ENCODE assay signal across 8 mouse cellular contexts in the genomic region with DNA sequence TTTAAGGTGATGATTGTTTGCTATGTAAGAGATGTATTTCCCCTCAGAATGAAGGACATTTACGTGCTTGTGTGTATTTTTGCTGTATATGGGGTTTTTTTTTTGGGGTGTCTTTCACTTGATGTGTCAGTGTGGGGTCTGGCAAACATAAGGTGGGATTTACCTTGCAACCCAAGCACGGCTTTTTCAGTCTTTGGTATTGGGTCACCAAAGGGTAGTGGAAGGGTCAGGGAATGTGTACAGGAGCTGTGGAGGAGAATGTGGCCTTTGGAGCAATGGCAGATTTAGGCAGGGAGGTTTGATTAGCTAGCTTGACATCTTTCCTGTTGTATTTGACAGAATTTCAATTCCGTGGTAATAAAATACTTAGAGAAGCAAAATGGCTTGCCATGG. TPM values are rescaled to one million over a fixed set of nuclear protein-coding genes. Genes with fewer than 3 reads are reported as not detected.
DNase-seq lines count a peak whose midpoint lies in the region; ATAC-seq and TF ChIP-seq lines count a peak whose summit lies in the region.

No protein-coding gene starts in this region.

- ATAC-seq in cerebellum, adult (ENCODE audit: insufficient number of reproducible peaks, low FRiP score, low TSS enrichment): no peak
- ATAC-seq in lung, embryonic 16.5 days (ENCODE audit: low read depth): no peak
- ATAC-seq in limb, embryonic 11.5 days (ENCODE audit: insufficient number of reproducible peaks, low FRiP score, low TSS enrichment, low read depth): no peak
- ATAC-seq in stomach, embryonic 14.5 days (ENCODE audit: insufficient number of reproducible peaks, insufficient read depth, low FRiP score, low read depth): no peak

- peak overlapping the region; percentile 54 for H3K9ac ChIP-seq in lung, embryonic 16.5 days (ENCODE audit: low read length)
- H3K9ac ChIP-seq in limb, embryonic 11.5 days (ENCODE audit: low read length): no peak overlapping the region; the same call in 1 of the 2 replicates
- no peak overlapping the region; the same call in 1 of the 2 replicates for H3K9ac ChIP-seq in stomach, embryonic 14.5 days (replicated peaks; ENCODE audit: low read depth, low read length)

- peak overlapping the region; percentile 46 for H3K4me2 ChIP-seq in lung, embryonic 16.5 days (ENCODE audit: low read depth, low read length)
- peak overlapping the region; percentile 55 for H3K4me2 ChIP-seq in limb, embryonic 11.5 days (ENCODE audit: low read depth, severe bottlenecking)
- peak overlapping the region; percentile 48 for H3K4me2 ChIP-seq in stomach, embryonic 14.5 days (replicated peaks; ENCODE audit: low read depth, low read length)

- H3K4me3 ChIP-seq in cerebellum, adult 2 months (replicated peaks; ENCODE audit: insufficient read depth, low read depth, low read length): peak overlapping the region; percentile 58
- peak overlapping the region; percentile 49 for H3K4me3 ChIP-seq in lung, embryonic 16.5 days (ENCODE audit: low read length)
- peak overlapping the region; percentile 24 for H3K4me3 ChIP-seq in limb, embryonic 11.5 days (ENCODE audit: low read depth, low read length)
- H3K4me3 ChIP-seq in stomach, embryonic 14.5 days (ENCODE audit: low read depth, low read length): peak overlapping the region; percentile 34

- peak overlapping the region; percentile 85; the same call in 1 of the 2 replicates for H3K27ac ChIP-seq in cerebellum, adult 2 months (ENCODE audit: insufficient read depth, low read length)
- H3K27ac ChIP-seq in lung, embryonic 16.5 days (ENCODE audit: low read length): peak overlapping the region; percentile 87; the same call in 1 of the 2 replicates
- no peak overlapping the region for H3K27ac ChIP-seq in limb, embryonic 11.5 days (replicated peaks; ENCODE audit: low read depth, low read length)
- peak overlapping the region; percentile 5; the same call in 1 of the 2 replicates for H3K27ac ChIP-seq in stomach, embryonic 14.5 days (ENCODE audit: low read length)

- no peak for TF ChIP-seq CTCF in cerebellum, adult 2 months (IDR thresholded peaks at IDR 0.05; ENCODE audit: borderline replicate concordance, insufficient read depth, low read depth, low read length)

- DNase-seq in cerebellum, adult 2 months: peak; percentile 45 to 57
- no peak for DNase-seq in lung, postnatal 14 days
- no peak for DNase-seq in limb, embryonic 11.5 days (ENCODE audit: low spot score)
- DNase-seq in spleen, adult 18-20 months: no peak
- no peak for DNase-seq in spleen, adult 12 weeks (ENCODE audit: low spot score)

- under 1% methylated on average over 3 of the region's 3 CpGs for WGBS in cerebellum, adult 2 months
- 52% methylated on average over 3 of the region's 3 CpGs for WGBS in lung, embryonic 16.5 days
- 33% methylated on average over 3 of the region's 3 CpGs for WGBS in limb, embryonic 11.5 days
- WGBS in stomach, embryonic 14.5 days: 33% methylated on average over 3 of the region's 3 CpGs

- no peaks in the 10 kb centered on the region for H3K9me3 ChIP-seq in lung, embryonic 16.5 days (ENCODE audit: control insufficient read depth, low read length)
- no peaks in the 10 kb centered on the region for H3K9me3 ChIP-seq in limb, embryonic 11.5 days (ENCODE audit: control insufficient read depth, low read length)
- H3K9me3 ChIP-seq in stomach, embryonic 14.5 days (ENCODE audit: control insufficient read depth, low read depth, low read length): no peaks in the 10 kb centered on the region

- TF ChIP-seq POLR2A in cerebellum, adult 2 months (IDR thresholded peaks at IDR 0.05; ENCODE audit: borderline replicate concordance, insufficient read depth, low read length): no peak

- H3K36me3 ChIP-seq in lung, embryonic 16.5 days (ENCODE audit: control insufficient read depth, insufficient read depth, low read length): no peaks in the 10 kb centered on the region
- no peaks in the 10 kb centered on the region for H3K36me3 ChIP-seq in limb, embryonic 11.5 days (ENCODE audit: control insufficient read depth, insufficient read depth, low read length)
- H3K36me3 ChIP-seq in stomach, embryonic 14.5 days (ENCODE audit: control insufficient read depth, insufficient read depth, low read length): no peaks in the 10 kb centered on the region

- H3K4me1 ChIP-seq in cerebellum, adult 2 months (ENCODE audit: control insufficient read depth, insufficient read depth, low read length): peaks cover 3% of the 10 kb centered on the region
- H3K4me1 ChIP-seq in lung, embryonic 16.5 days (replicated peaks; ENCODE audit: control insufficient read depth, insufficient read depth, low read length): peaks cover 15% of the 10 kb centered on the region
- H3K4me1 ChIP-seq in limb, embryonic 11.5 days (ENCODE audit: control insufficient read depth, insufficient read depth, low read length): peaks cover 15% of the 10 kb centered on the region
- H3K4me1 ChIP-seq in stomach, embryonic 14.5 days (ENCODE audit: control insufficient read depth, insufficient read depth, low read length): 0 out of 2 replicates have a peak, but pooled peaks cover 5% of the 10 kb centered on the region

- H3K27me3 ChIP-seq in cerebellum, adult 2 months (ENCODE audit: control insufficient read depth, insufficient read depth, low read length): no peaks in the 10 kb centered on the region
- H3K27me3 ChIP-seq in lung, embryonic 16.5 days (ENCODE audit: control insufficient read depth, insufficient read depth, low read depth, low read length): no peaks in the 10 kb centered on the region
- no peaks in the 10 kb centered on the region for H3K27me3 ChIP-seq in limb, embryonic 11.5 days (ENCODE audit: control insufficient read depth, insufficient read depth, low read length)
- no peaks in the 10 kb centered on the region for H3K27me3 ChIP-seq in stomach, embryonic 14.5 days (ENCODE audit: control insufficient read depth, insufficient read depth, low read length)

RNA-seq across cellular contexts. Expression of gene Clasp2, which starts 52.2 kb away (rescaled TPM):
- polyA plus RNA-seq in cerebellum, adult 2 months (2012; rRNA removed): 145 and 149 TPM in 2 replicates
- polyA plus RNA-seq in lung, embryonic 16.5 days (2015; fragmentation: Nextera tagmentation; extraction: Ambion mirVana): 23.0 and 24.4 TPM in 2 replicates
- 29.6 and 34.5 TPM in 2 replicates for polyA plus RNA-seq in limb, embryonic 11.5 days (2014; fragmentation: Nextera tagmentation; extraction: Ambion mirVana)
- 34.6 and 34.8 TPM in 2 replicates for polyA plus RNA-seq in stomach, embryonic 14.5 days (2014; fragmentation: Nextera tagmentation; extraction: Ambion mirVana)

Comparison
In these comparisons a context has a peak if more than half of its experiments do, and no peak if none do; other contexts are left out.
1. DNase-seq: peak in cerebellum, adult 2 months (2 of 2); none in lung, postnatal 14 days (single experiment), limb, embryonic 11.5 days (single experiment), spleen, adult 18-20 months (0 of 2) and spleen, adult 12 weeks (single experiment).
2. Peak in every context shown above with its lines, with median percentiles within 50 percentile points of each other: H3K4me3 ChIP-seq and H3K4me2 ChIP-seq.